Mouse (Mus musculus): ENCODE results near the gene Ppa1.

Gene Ppa1

GRCm38 (mm10) chr10:61696560-61696823 is 48.1 kb downstream of the Ppa1 start:
- DNase-seq = no peak

- no peak for DNase-seq
These were observed 48.7 kb downstream of the Ppa1 start for GRCm38 (mm10) chr10:61697028-61697427.

- no peak for DNase-seq
These were observed 56.3 kb downstream of the Ppa1 start for GRCm38 (mm10) chr10:61704663-61705062.

- DNase-seq = no peak
These were observed 58.3 kb downstream of the Ppa1 start for GRCm38 (mm10) chr10:61706412-61707375.

GRCm38 (mm10) chr10:61713601-61714000 is 65.2 kb downstream of the Ppa1 start:
- no peak for DNase-seq

- DNase-seq = no peak
These were observed 65.8 kb downstream of the Ppa1 start for GRCm38 (mm10) chr10:61714146-61714545.

- peak; percentile 29 for DNase-seq
These were observed 66.6 kb downstream of the Ppa1 start, which contains the start of gene Aifm2 for GRCm38 (mm10) chr10:61714771-61715461. Aifm2 (plus strand) TSS chr10:61715263.

GRCm38 (mm10) chr10:61715462-61715837 is 67.1 kb downstream of the Ppa1 start:
- DNase-seq = no peak

- no peak for DNase-seq
These were observed 67.9 kb downstream of the Ppa1 start for GRCm38 (mm10) chr10:61715996-61716864.

- DNase-seq = no peak
These were observed 69.3 kb downstream of the Ppa1 start for GRCm38 (mm10) chr10:61717406-61718296.

- DNase-seq = no peak
These were observed 72.0 kb downstream of the Ppa1 start for GRCm38 (mm10) chr10:61720331-61720730.

- DNase-seq = no peak
These were observed 73.9 kb downstream of the Ppa1 start for GRCm38 (mm10) chr10:61722215-61722614.

- DNase-seq = no peak
These were observed 74.9 kb downstream of the Ppa1 start for GRCm38 (mm10) chr10:61723271-61723670.
